Mouse (Mus musculus) C2C12 (cell line): ENCODE measurements around the gene Gid8.

ENCODE experiments used
- CEBPB ChIP-seq: IDR thresholded peaks from one replicate; pipeline ENCODE4 v1.6.1; 2011; ENCODE audit warnings: low read depth, mild to moderate bottlenecking, control low read depth, moderate library complexity
- CTCF ChIP-seq: IDR thresholded peaks from one replicate; pipeline ENCODE4 v1.5.1; 2011; ENCODE audit not compliant: control insufficient read depth, insufficient read depth, insufficient read length
- MAX ChIP-seq: IDR thresholded peaks from one replicate; pipeline ENCODE4 v1.6.1; 2011; ENCODE audit warnings: mild to moderate bottlenecking, control low read depth
- MYOD1 ChIP-seq: IDR thresholded peaks from one replicate; pipeline ENCODE4 v1.6.1; 2011; ENCODE audit warnings: low read depth; ENCODE audit not compliant: control insufficient read depth, insufficient read length
- USF1 ChIP-seq: IDR thresholded peaks from one replicate; pipeline ENCODE4 v1.6.1; 2011; ENCODE audit warnings: low read depth, mild to moderate bottlenecking, control low read depth, moderate library complexity

GRCm38 (mm10) chr2:180678609-180679140, 31.2 kb upstream of the Gid8 start:
- TF ChIP-seq CTCF (peak; percentile 45), USF1 (no peak), MAX (no peak), CEBPB (no peak), MYOD1 (no peak)
